Mouse (Mus musculus) right cerebral cortex, postnatal 25 days (tissue): ENCODE measurements around the gene Vmn2r96.
"Not testable (repeated sequence)": the region's sequence is repeated elsewhere in the genome, so short reads cannot be mapped to it uniquely, and the experiment has no call there.

Experiments used
- DNase-seq: peaks from one replicate; pipeline ENCODE4 v3.0.0; 2022

The Vmn2r96 gene

DNA sequence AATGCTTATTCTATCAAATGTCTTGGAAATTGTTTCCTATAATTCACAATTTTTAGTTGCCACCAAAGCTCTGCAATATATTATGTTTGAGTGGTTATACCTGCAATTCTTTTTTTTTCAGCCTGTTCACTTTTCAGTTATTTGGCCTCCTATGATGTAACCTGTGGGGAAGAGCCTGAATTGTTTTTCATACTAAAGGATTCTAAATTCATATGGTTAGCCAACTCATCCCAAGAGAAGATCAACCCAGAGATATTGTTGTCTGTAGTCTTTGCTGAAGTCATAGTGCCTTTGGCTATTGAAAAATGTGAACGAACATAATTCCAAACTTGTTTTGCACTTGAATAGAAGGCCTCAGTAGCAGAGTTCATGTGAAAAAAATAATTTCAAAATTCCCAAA is at the start of gene Vmn2r96:
Vmn2r96 (plus strand) TSS at position 301 of the 400 bp plus-strand sequence.
- DNase-seq: not testable (repeated sequence)

DNA sequence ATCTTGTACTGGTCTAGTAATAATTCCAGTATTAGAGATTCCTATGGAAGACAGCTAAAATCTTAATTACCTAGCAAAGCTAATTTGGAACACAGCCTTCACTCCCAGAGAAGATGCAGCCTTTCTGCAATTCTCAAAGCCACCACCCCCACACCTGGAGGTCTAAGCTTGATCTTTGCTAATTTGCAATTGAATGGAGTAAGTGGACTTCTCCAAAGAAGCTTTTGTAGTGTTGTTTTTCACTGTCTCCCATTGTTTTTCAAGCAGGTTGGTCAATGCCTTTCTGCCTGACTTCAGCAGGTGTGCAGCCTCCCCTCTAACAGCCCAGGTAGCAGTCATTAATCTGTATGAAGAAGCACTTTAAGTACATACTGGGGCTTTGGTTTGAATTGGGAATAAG is 49.6 kb upstream of the Vmn2r96 start:
- no peak for DNase-seq

DNA sequence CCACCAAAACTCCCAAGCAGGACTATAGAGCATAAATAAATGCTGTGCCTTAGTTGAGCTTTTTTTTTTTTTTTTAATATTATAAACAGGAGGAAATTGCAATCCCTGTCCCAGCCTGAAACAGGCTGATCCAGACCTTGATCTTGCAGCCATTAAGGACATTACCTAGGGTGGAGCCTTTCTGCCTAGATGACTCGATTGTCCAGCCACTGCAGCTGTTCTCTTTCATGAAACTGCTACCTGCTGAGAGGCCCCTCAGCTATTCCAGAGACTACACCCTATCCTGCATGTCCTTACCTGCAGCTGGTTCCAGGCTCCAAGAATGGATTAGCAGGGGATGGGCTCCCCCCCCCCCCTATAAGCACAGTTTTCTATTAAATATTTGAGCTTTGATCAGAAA is 49.0 kb upstream of the Vmn2r96 start:
- no peak for DNase-seq

DNA sequence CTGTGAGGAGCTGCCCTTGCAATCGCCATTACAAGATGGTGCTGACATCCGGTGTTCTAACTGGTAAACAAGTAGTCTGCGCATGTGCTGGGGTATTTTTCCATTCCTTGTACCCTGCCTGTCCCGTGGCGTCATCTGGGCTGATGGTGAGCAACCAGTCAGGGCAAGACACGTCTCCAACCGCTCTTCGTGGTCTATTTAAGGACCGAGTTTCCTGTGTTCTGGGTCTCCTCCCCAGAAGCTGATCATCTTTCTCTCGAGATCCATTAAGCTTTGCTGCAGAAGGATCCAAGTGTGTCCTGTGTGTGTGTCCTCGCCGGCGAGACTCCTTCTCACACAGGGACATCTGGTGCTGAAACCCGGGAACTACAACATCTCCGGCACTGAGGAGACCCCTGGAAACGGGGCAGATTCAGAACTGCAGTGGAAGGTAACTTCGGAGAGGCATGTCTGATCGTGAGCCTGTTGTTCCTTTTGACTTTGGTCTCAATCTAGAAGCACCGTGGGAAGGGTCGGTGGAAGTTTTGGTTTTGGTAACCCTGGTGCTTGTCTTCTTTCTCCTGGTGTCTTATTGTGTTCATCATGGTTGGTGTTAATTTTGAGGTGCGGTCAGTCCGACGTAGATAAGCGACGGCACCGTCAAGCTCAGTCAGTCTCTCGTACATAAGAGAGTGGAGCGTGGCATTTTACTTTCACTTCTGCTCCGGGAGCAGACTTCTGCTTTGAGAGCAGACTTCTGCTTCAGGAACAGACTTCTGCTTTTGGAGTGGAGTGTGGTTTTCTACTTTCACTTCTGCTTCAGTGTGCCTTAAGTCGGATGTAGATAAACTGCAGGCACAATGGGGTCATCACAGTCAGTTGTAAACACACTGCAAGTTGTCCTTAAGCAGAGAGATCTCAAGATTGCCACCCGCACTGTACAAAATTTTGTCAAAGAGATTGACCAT is 14.5 kb upstream of the Vmn2r96 start:
- DNase-seq: not testable (repeated sequence)

DNA sequence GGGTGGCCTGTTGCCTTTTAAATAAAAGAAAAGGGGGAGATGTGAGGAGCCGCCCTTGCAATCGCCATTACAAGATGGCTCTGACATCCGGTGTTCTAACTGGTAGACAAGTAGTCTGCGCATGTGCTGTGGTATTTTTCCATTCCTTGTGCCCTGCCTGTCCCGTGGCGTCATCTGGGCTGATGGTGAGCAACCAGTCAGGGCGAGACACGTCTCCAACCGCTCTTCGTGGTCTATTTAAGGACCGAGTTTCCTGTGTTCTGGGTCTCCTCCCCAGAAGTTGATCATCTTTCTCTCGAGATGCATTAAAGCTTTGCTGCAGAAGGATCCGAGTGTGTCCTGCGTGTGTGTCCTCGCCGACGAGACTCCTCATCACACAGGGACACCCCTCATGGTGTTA is 6.8 kb upstream of the Vmn2r96 start:
- not testable (repeated sequence) for DNase-seq

DNA sequence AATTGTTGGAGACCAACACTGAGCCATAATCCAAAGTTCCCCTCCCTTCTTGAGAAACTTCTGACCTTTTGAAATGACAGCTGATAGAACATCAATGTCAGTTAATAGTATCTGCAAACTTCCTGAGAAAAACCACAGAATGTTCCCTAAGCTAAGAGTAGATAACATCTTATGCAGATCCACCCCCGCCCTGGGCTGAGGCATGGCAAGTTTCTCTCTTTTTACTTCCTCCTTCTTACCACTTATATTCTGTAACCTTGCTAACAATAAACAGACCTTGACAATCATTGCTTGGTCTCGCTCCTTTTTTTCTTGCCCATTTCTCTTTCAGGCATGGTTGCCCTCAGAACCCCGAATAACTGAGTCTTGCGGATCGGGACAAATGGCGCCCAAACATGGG is 42.2 kb downstream of the Vmn2r96 start:
- not testable (repeated sequence) for DNase-seq

DNA sequence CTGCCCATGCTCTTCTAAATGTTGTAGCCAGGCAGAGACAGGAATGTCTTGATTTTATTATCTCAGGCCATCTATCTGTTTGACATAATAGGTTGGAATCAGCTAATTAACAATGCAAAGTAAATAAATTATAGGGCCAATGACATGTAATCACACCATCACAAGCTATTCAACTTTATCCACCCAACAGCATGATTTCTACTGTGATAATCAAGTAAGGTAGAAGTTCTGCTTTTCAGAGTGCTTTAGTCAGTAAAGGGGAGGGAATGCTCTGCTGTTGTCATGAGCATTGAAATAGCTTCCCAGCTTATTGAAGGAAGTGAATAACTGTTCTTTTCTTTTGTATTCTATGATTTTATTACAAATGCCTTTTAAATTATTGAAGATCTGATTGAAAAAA is 53.6 kb downstream of the Vmn2r96 start:
- no peak for DNase-seq
